Mouse (Mus musculus) E14TG2a.4 (cell line): Measurements from ENCODE around the gene Zfp184.

Experiments used
- CTCF ChIP-seq: conservative IDR thresholded peaks from 2 replicates; pipeline ENCODE4 v1.5.1; 2014; ENCODE audit warnings: low read length
- POU5F1 ChIP-seq: IDR thresholded peaks from 2 replicates; pipeline ENCODE4 v1.6.1; 2014; ENCODE audit warnings: low read length, borderline replicate concordance

- no peak for TF ChIP-seq CTCF
- no peak for TF ChIP-seq POU5F1
Observed at GRCm38 (mm10) chr13:22001346-22001745, 56.5 kb downstream of the Zfp184 start.
